Mouse (Mus musculus): ENCODE measurements around the gene Pdcd1. TPM values are rescaled to one million over a fixed set of nuclear protein-coding genes. Genes with fewer than 3 reads are reported as not detected.
"Not testable (repeated sequence)": the region's sequence is repeated elsewhere in the genome, so short reads cannot be mapped to it uniquely, and the experiment has no call there.

The Pdcd1 gene
- total RNA-seq (2014; fragmentation: Nextera tagmentation), result 0.94 and 3.9 TPM in 2 replicates
- total RNA-seq (2017), result 0.19 and 0.65 TPM in 2 replicates

- no peak for ATAC-seq (replicated peaks; ENCODE audit: low FRiP score, low TSS enrichment, poor library complexity, severe bottlenecking)
Measured at GRCm38 (mm10) chr1:94052373-94052772, at the start of gene Pdcd1. Gene Pdcd1 (minus strand): TSS chr1:94052553.

DNA sequence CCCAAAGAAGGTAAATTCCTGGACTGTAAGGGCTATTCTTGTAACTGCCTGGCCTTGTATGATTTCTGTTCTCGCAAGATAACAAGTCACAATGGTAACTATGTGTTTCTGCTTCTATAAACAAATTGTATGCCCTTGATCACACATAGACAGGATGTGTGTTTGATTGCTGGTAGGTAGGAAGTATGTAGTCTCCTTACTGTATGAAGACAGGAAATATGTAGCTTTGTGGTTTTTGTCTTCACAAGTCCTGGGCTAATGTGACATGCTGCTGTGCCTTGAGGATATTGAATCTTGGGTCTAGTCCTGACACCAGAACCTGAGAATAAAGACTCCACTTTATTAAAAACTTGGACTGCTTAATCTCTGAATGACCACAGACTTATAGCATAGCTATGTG, 39.4 kb upstream of the Pdcd1 start:
- ATAC-seq (replicated peaks; ENCODE audit: low FRiP score, low TSS enrichment, poor library complexity, severe bottlenecking), result no peak

DNA sequence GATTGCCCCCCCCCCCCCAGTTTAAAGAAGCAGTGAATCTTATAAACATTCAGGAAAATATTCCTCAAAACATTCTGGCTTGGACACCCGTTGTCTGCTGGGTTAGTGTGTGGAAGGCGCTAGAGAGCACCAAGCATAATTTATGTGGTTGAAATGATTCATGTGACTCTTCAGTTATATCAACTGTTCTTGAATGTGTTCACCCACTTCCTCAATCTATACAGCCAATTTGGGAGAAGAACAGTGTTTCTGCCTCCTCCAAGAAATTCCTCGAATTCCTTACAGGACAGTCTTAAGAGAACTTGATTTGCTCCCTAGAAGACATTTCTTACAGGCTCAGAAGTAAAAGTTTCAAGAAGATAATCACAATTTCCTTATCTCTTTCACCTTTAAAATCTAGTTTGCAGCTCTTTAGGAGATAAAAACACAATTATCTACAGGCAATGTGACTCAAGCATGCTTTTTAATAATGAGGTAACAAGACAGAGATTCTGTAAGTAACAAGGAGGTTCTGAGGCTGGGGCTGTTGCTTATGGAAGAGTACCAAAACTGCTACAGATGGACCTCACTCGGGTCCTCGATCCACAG, 34.1 kb upstream of the Pdcd1 start:
- ATAC-seq (replicated peaks; ENCODE audit: low FRiP score, low TSS enrichment, poor library complexity, severe bottlenecking), result no peak

GRCm38 (mm10) chr1:94085324-94086105, 33.2 kb upstream of the Pdcd1 start:
- no peak for ATAC-seq (replicated peaks; ENCODE audit: low FRiP score, low TSS enrichment, poor library complexity, severe bottlenecking)

- no peak for ATAC-seq (replicated peaks; ENCODE audit: low FRiP score, low TSS enrichment, poor library complexity, severe bottlenecking)
Measured at GRCm38 (mm10) chr1:94081761-94082160, 29.4 kb upstream of the Pdcd1 start.

DNA sequence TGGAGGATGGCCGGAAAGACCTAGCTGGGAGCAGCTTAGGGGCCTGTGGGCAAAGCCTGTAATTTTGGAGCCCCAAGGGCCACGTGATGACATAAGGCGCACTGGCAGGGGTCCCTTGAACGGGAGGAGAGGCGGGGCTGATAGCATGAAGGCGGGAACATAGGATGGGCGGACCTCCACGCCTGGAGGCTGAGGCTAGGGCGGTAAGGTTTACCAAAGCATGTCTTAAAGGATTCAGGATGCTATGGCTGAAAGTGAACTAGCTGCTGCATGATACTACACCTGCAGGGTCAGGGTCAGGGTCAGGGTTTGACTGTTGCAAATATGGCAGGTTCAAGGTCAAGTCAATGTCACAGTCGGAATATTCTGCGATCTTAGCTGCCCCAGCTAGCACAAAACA, 28.8 kb upstream of the Pdcd1 start:
- ATAC-seq (replicated peaks; ENCODE audit: low FRiP score, low TSS enrichment, poor library complexity, severe bottlenecking), result no peak

- no peak for ATAC-seq (replicated peaks; ENCODE audit: low FRiP score, low TSS enrichment, poor library complexity, severe bottlenecking)
Measured at GRCm38 (mm10) chr1:94080718-94081117, 28.4 kb upstream of the Pdcd1 start.

DNA sequence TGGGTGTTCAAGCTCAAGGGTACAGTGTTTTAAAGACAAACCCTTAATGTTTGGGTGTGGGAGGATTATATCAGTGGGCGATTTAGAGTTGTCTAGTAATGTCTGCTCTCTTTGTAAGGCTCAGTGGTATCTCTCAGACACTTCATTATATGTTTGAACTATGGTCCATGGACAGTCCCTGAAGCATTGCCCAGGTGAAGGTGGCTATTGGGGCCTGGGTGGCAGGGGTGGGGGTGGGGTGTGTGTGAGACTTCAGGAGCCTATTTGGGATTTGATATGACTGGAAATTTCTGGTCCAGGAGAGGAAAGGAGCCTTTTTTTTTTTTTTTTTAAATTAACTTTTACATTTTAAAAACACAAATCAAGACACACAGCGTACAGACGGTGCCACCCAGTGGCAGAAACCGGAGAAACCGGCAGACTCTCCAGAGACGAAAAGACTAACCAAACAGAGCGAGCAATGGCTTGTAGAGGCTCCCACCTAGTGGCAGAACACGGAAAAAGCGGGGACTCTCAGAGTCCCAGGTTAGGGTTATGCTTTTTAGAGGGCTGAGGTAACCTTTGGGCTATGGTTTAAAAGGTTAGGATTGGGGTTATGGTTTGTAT, 26.6 kb upstream of the Pdcd1 start:
- peak; percentile 95 for ATAC-seq (replicated peaks; ENCODE audit: low FRiP score, low TSS enrichment, poor library complexity, severe bottlenecking)

GRCm38 (mm10) chr1:94078314-94078713, 26.0 kb upstream of the Pdcd1 start:
- ATAC-seq (replicated peaks; ENCODE audit: low FRiP score, low TSS enrichment, poor library complexity, severe bottlenecking), result peak; percentile 25; the same call in 1 of the 2 replicates

DNA sequence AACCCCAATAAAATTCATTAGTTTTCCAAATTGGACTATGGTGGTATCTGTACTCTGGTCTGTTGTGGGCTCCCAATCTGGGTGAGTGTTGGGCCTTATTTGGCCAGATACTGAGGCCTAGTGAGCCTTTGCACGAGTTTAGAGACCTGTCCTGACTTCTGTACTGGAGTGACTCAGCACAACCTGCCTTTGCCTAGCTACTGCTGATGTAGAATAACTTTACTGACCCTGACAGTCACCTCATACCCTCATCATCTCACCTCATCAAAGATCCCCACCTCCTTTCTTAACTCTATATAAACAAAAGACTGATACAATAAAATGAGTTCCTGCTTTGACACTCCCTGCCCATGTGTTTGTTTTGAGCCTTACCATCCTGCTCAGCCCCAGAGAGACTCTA, 24.3 kb upstream of the Pdcd1 start:
- ATAC-seq (replicated peaks; ENCODE audit: low FRiP score, low TSS enrichment, poor library complexity, severe bottlenecking), result no peak

DNA sequence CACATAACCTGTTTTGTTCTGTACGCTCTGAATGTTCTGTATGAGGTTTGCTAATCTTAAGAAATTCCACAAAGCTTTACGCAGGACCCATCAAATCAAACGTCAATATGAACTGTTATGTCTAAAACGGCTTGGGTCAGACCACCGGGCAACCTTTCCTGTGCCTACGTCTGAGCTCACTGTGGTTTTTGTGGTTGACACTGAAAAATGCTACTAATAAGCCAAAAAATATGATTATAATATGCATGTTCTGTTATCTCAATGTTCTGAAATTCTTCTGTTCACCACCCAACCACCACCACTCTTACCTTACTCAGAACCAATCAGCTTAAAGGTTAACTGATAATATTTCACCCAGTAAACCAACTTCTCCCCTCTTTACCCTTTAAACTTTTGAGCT, 22.4 kb upstream of the Pdcd1 start:
- ATAC-seq (replicated peaks; ENCODE audit: low FRiP score, low TSS enrichment, poor library complexity, severe bottlenecking), result peak; percentile 18

GRCm38 (mm10) chr1:94058281-94058680, 5.9 kb upstream of the Pdcd1 start:
- not testable (repeated sequence) for ATAC-seq (replicated peaks; ENCODE audit: low FRiP score, low TSS enrichment, poor library complexity, severe bottlenecking)

DNA sequence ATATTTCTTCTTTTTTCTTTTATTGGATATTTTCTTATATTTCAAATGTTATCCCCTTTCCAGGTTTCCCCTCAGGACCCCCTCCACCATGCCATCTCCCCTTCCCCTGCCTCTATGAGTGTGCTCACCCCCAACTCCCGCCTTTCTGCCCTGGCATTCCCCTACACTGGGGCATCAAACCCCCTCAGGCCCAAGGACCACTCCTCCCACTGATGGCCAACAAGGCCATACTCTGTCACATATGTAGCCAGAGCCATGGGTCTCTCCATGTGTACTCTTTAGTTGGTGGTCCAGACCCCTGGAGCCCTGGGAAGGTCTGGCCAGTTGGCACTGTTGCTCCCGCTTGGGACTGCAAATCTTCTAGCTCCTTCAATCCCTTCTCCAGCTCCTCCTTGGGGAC, 5.0 kb upstream of the Pdcd1 start:
- ATAC-seq (replicated peaks; ENCODE audit: low FRiP score, low TSS enrichment, poor library complexity, severe bottlenecking), result no peak

DNA sequence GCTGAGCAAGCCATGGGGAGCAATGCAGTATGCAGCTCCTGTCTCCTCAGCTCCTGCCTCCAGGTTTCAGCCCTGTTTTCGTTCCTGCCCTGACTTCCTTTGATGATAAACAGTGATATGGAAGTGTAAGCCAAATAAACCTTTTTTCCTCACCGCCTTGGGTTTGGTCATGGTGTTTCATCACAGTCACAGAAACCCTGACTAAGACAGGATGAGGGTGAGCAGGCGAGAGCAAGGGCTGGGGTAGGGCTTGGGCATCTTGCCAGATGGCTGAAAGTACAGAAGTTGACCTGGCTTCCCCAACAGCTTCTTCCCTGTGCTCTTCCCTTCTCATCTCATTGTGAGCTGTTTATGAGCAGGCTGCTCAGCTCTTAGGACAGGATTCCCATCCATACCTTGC, 3.6 kb upstream of the Pdcd1 start:
- no peak for ATAC-seq (replicated peaks; ENCODE audit: low FRiP score, low TSS enrichment, poor library complexity, severe bottlenecking)

GRCm38 (mm10) chr1:94054481-94054880, 2.1 kb upstream of the Pdcd1 start:
- ATAC-seq (replicated peaks; ENCODE audit: low FRiP score, low TSS enrichment, poor library complexity, severe bottlenecking), result no peak

DNA sequence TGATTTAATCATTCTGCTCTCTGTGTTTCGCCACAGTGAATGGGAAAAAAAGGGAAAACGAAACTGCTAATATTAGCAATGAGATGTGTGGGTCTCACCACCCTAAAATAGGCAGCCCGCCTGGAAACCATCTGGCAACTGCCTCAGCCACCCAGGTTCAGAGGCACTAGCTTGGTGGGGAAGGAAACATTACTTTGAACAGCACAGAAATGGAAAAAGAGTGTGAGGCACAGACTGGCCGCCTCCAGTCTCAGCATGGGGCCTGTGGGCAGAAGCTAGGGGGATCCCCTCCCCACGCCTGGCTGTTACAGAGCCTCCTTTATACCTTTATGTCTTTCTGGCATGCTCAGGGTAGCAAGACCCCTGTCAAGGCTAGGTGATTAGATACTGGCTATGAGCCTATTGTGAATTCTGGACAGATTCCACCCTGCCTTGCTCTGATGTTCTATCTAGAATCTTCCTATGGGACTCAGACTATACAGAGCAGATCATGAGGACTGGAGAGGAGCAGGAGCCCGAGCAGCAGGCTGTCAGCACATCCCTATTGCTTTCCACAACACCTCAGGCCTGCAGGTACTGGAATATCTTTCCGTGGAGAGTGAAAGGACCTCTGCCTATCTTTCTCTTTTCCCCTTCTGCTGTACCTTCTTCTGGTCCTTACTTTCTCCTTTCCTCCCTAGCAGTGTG, 1.3 kb upstream of the Pdcd1 start:
- ATAC-seq (replicated peaks; ENCODE audit: low FRiP score, low TSS enrichment, poor library complexity, severe bottlenecking), result no peak

DNA sequence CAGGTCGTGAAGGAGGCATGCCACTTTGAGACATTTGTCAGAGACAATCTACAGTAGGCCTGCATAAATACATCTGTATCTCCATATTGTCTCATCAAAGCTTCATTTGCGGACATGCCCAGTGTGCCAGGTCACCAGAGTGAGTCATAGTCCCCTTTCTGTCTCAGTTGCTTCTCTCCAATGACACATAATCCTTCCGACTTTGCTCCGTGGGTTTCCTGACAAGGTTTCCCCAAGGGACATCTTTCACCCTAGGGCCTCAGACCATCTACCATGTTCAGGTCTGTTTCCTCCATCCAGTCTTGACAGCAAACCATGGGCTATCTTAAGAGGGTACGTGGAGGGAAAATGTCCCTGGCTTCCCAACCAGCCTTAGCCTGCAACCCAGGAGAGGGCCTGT, 1.2 kb downstream of the Pdcd1 start:
- ATAC-seq (replicated peaks; ENCODE audit: low FRiP score, low TSS enrichment, poor library complexity, severe bottlenecking), result no peak

GRCm38 (mm10) chr1:94046544-94046943, 5.8 kb downstream of the Pdcd1 start:
- no peak for ATAC-seq (replicated peaks; ENCODE audit: low FRiP score, low TSS enrichment, poor library complexity, severe bottlenecking)

DNA sequence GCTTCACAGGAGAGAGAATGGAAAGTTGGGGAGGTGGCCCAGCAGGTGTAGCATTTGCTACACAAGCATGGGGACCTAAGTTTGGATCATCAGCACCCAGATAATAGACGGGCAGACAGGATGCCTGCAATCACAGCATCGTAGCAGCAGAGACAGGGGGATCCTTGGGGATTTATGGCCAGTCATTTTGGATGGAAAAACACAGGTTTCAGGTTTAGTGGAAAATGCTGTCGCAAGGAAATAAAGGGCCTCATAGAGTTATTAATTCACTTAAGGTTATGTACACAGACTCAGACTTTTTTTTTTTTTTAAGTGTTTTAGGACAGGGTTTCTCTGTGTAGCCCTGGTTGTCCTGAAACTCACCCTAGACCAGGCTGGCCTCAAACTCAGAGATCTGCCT, 6.8 kb downstream of the Pdcd1 start:
- ATAC-seq (replicated peaks; ENCODE audit: low FRiP score, low TSS enrichment, poor library complexity, severe bottlenecking), result no peak

- ATAC-seq (replicated peaks; ENCODE audit: low FRiP score, low TSS enrichment, poor library complexity, severe bottlenecking), result no peak
Measured at GRCm38 (mm10) chr1:94040391-94040790, 12.0 kb downstream of the Pdcd1 start.

Measured in megakaryocyte-erythroid progenitor cell, adult 5-6 weeks (primary cell).